Mouse (Mus musculus): ENCODE measurements at regions not wholly inside any gene's neighbourhood (a gene's known extent, or its start where the extent isn't known, plus 50 kb on each side); places are given as distances from the start of the nearest gene placed in this dataset.

- no peak for DNase-seq (ENCODE audit: low read depth, low spot score)
Measured at GRCm38 (mm10) chr17:83135441-83136120, 79.5 kb upstream of the Pkdcc start.

GRCm38 (mm10) chr17:83136267-83136666, 78.8 kb upstream of the Pkdcc start:
- no peak for DNase-seq (ENCODE audit: low read depth, low spot score)

- DNase-seq (ENCODE audit: low read depth, low spot score): no peak
Measured at GRCm38 (mm10) chr17:83137720-83138119, 77.4 kb upstream of the Pkdcc start.

- peak; percentile 13 for DNase-seq (ENCODE audit: low read depth, low spot score)
Measured at GRCm38 (mm10) chr17:83138493-83139417, 76.3 kb upstream of the Pkdcc start.

- DNase-seq (ENCODE audit: low read depth, low spot score): no peak
Measured at GRCm38 (mm10) chr17:83148371-83148929, 66.6 kb upstream of the Pkdcc start.

- DNase-seq (ENCODE audit: low read depth, low spot score): no peak
Measured at GRCm38 (mm10) chr17:83149336-83149735, 65.8 kb upstream of the Pkdcc start.

- DNase-seq (ENCODE audit: low read depth, low spot score): no peak
Measured at GRCm38 (mm10) chr17:83155106-83155505, 60.0 kb upstream of the Pkdcc start.

- DNase-seq (ENCODE audit: low read depth, low spot score): no peak
Measured at GRCm38 (mm10) chr17:83156682-83157081, 58.4 kb upstream of the Pkdcc start.

GRCm38 (mm10) chr17:83158053-83158452, 57.0 kb upstream of the Pkdcc start:
- DNase-seq (ENCODE audit: low read depth, low spot score): no peak

GRCm38 (mm10) chr17:83158652-83159051, 56.4 kb upstream of the Pkdcc start:
- DNase-seq (ENCODE audit: low read depth, low spot score): no peak

- DNase-seq (ENCODE audit: low read depth, low spot score): no peak
Measured at GRCm38 (mm10) chr17:83159634-83160033, 55.5 kb upstream of the Pkdcc start.

GRCm38 (mm10) chr17:83160296-83160695, 54.8 kb upstream of the Pkdcc start:
- no peak for DNase-seq (ENCODE audit: low read depth, low spot score)

GRCm38 (mm10) chr17:83161731-83162130, 53.4 kb upstream of the Pkdcc start:
- no peak for DNase-seq (ENCODE audit: low read depth, low spot score)

- no peak for DNase-seq (ENCODE audit: low read depth, low spot score)
Measured at GRCm38 (mm10) chr17:83163952-83164560, 51.0 kb upstream of the Pkdcc start.

- no peak for DNase-seq (ENCODE audit: low read depth, low spot score)
Measured at GRCm38 (mm10) chr17:83164728-83165127, 50.4 kb upstream of the Pkdcc start.

GRCm38 (mm10) chr17:83165140-83165539, 50.0 kb upstream of the Pkdcc start:
- peak; percentile 33 for DNase-seq (ENCODE audit: low read depth, low spot score)
